Mouse (Mus musculus): ENCODE measurements around the gene Apoe. TPM values are rescaled to one million over a fixed set of nuclear protein-coding genes. Genes with fewer than 3 reads are reported as not detected.

The Apoe gene
- total RNA-seq, 1 experiment = 683 TPM

- Histone ChIP-seq H3K9ac (ENCODE audit: insufficient read depth, low read depth, low read length, poor library complexity, severe bottlenecking) (peak overlapping the region; percentile 36; the same call in 1 of the 2 replicates), H3K36me3 (ENCODE audit: control insufficient read depth, insufficient read depth, low read length, poor library complexity, severe bottlenecking) (peaks cover 41% of the 10 kb centered on the region), H3K27ac (ENCODE audit: insufficient read depth, low read depth, low read length, poor library complexity, severe bottlenecking) (peak overlapping the region; percentile 77; the same call in 1 of the 2 replicates), H3K9me3 (ENCODE audit: control insufficient read depth, insufficient read depth, low read depth, low read length) (no peaks in the 10 kb centered on the region), H3K4me3 (ENCODE audit: insufficient read depth in 1 of 2, low read depth in 1 of 2, low read length in 2 of 2, poor library complexity in 1 of 2, severe bottlenecking in 1 of 2) (no peak overlapping the region), H3K4me1 (ENCODE audit: control insufficient read depth in 2 of 2, insufficient read depth in 2 of 2, low read length in 2 of 2, poor library complexity in 1 of 2) (peaks cover 0 to 30% of the 10 kb centered on the region in 2 experiments; a peak in 2 of 4 replicates)
- DNase-seq (ENCODE audit: low read depth, low spot score) = no peak
- in situ Hi-C loops (cut with MboI; ENCODE audit: low sequenced_read_pairs in 2 of 2, unreplicated experiment in 2 of 2) = no loop called here
- TF ChIP-seq CHD2 (IDR thresholded peaks at IDR 0.05; ENCODE audit: low read depth, low read length) (no peak), HCFC1 (IDR thresholded peaks at IDR 0.05; ENCODE audit: borderline replicate concordance, insufficient read depth, low read length) (no peak), ZNF384 (IDR thresholded peaks at IDR 0.05; ENCODE audit: low read depth, low read length) (no peak), ZC3H11A (IDR thresholded peaks at IDR 0.05; ENCODE audit: borderline replicate concordance, low read depth, low read length) (no peak), MAFK (IDR thresholded peaks at IDR 0.05; ENCODE audit: insufficient read depth, low read depth, low read length) (no peak)
Observed at GRCm38 (mm10) chr7:19699827-19700148, 800 bp upstream of the Apoe start.

- DNase-seq (ENCODE audit: low read depth, low spot score) = no peak
- H3K27ac ChIP-seq (ENCODE audit: insufficient read depth, low read depth, low read length, poor library complexity, severe bottlenecking) = peak overlapping the region; percentile 67
- H3K9me3 ChIP-seq (ENCODE audit: control insufficient read depth, insufficient read depth, low read depth, low read length) = no peaks in the 10 kb centered on the region
- H3K36me3 ChIP-seq (ENCODE audit: control insufficient read depth, insufficient read depth, low read length, poor library complexity, severe bottlenecking) = peaks cover 34% of the 10 kb centered on the region
- H3K9ac ChIP-seq (ENCODE audit: insufficient read depth, low read depth, low read length, poor library complexity, severe bottlenecking) = peak overlapping the region; percentile 88
- in situ Hi-C loops (cut with MboI; ENCODE audit: low sequenced_read_pairs in 2 of 2, unreplicated experiment in 2 of 2) = no loop called here
- TF ChIP-seq CHD2 (IDR thresholded peaks at IDR 0.05; ENCODE audit: low read depth, low read length) = no peak
- TF ChIP-seq ZC3H11A (IDR thresholded peaks at IDR 0.05; ENCODE audit: borderline replicate concordance, low read depth, low read length) = no peak
- no peak for TF ChIP-seq ZNF384 (IDR thresholded peaks at IDR 0.05; ENCODE audit: low read depth, low read length)
- no peak for TF ChIP-seq MAFK (IDR thresholded peaks at IDR 0.05; ENCODE audit: insufficient read depth, low read depth, low read length)
- TF ChIP-seq HCFC1 (IDR thresholded peaks at IDR 0.05; ENCODE audit: borderline replicate concordance, insufficient read depth, low read length) = no peak
- peak overlapping the region; percentile 61 to 79 for H3K4me3 ChIP-seq (ENCODE audit: insufficient read depth in 1 of 2, low read depth in 1 of 2, low read length in 2 of 2, poor library complexity in 1 of 2, severe bottlenecking in 1 of 2)
- peaks cover 0 to 40% of the 10 kb centered on the region in 2 experiments; a peak in 2 of 4 replicates for H3K4me1 ChIP-seq (ENCODE audit: control insufficient read depth in 2 of 2, insufficient read depth in 2 of 2, low read length in 2 of 2, poor library complexity in 1 of 2)
Observed at GRCm38 (mm10) chr7:19697949-19698906, 760 bp downstream of the Apoe start.

GRCm38 (mm10) chr7:19696336-19696873 is 2.6 kb downstream of the Apoe start:
- no peak for DNase-seq (ENCODE audit: low read depth, low spot score)
- in situ Hi-C loops (cut with MboI; ENCODE audit: low sequenced_read_pairs in 2 of 2, unreplicated experiment in 2 of 2) = no loop called here
- no peak for TF ChIP-seq ZNF384 (IDR thresholded peaks at IDR 0.05; ENCODE audit: low read depth, low read length)
- no peak for TF ChIP-seq HCFC1 (IDR thresholded peaks at IDR 0.05; ENCODE audit: borderline replicate concordance, insufficient read depth, low read length)
- TF ChIP-seq ZC3H11A (IDR thresholded peaks at IDR 0.05; ENCODE audit: borderline replicate concordance, low read depth, low read length) = no peak
- no peak for TF ChIP-seq MAFK (IDR thresholded peaks at IDR 0.05; ENCODE audit: insufficient read depth, low read depth, low read length)
- TF ChIP-seq CHD2 (IDR thresholded peaks at IDR 0.05; ENCODE audit: low read depth, low read length) = no peak
- H3K4me1 ChIP-seq (ENCODE audit: control insufficient read depth in 2 of 2, insufficient read depth in 2 of 2, low read length in 2 of 2, poor library complexity in 1 of 2) = peaks cover 2 to 31% of the 10 kb centered on the region in 2 experiments; a peak in 2 of 4 replicates
- no peaks in the 10 kb centered on the region for H3K9me3 ChIP-seq (ENCODE audit: control insufficient read depth, insufficient read depth, low read depth, low read length)
- H3K27ac ChIP-seq (ENCODE audit: insufficient read depth, low read depth, low read length, poor library complexity, severe bottlenecking) = peak overlapping the region; percentile 18; the same call in 1 of the 2 replicates
- H3K36me3 ChIP-seq (ENCODE audit: control insufficient read depth, insufficient read depth, low read length, poor library complexity, severe bottlenecking) = peaks cover 18% of the 10 kb centered on the region
- peak overlapping the region; percentile 81 for H3K9ac ChIP-seq (ENCODE audit: insufficient read depth, low read depth, low read length, poor library complexity, severe bottlenecking)
- peak overlapping the region; percentile 61 to 79 for H3K4me3 ChIP-seq (ENCODE audit: insufficient read depth in 1 of 2, low read depth in 1 of 2, low read length in 2 of 2, poor library complexity in 1 of 2, severe bottlenecking in 1 of 2)

GRCm38 (mm10) chr7:19695881-19696280 is 3.1 kb downstream of the Apoe start:
- in situ Hi-C loops (cut with MboI; ENCODE audit: low sequenced_read_pairs in 2 of 2, unreplicated experiment in 2 of 2) = no loop called here
- peaks cover 2 to 31% of the 10 kb centered on the region in 2 experiments; a peak in 2 of 4 replicates for H3K4me1 ChIP-seq (ENCODE audit: control insufficient read depth in 2 of 2, insufficient read depth in 2 of 2, low read length in 2 of 2, poor library complexity in 1 of 2)
- no peaks in the 10 kb centered on the region for H3K9me3 ChIP-seq (ENCODE audit: control insufficient read depth, insufficient read depth, low read depth, low read length)
- peak overlapping the region in 1 of 2 experiments; percentile 79; a peak in 2 of 4 replicates for H3K4me3 ChIP-seq (ENCODE audit: insufficient read depth in 1 of 2, low read depth in 1 of 2, low read length in 2 of 2, poor library complexity in 1 of 2, severe bottlenecking in 1 of 2)
- TF ChIP-seq HCFC1 (IDR thresholded peaks at IDR 0.05; ENCODE audit: borderline replicate concordance, insufficient read depth, low read length) (no peak), ZNF384 (IDR thresholded peaks at IDR 0.05; ENCODE audit: low read depth, low read length) (no peak), ZC3H11A (IDR thresholded peaks at IDR 0.05; ENCODE audit: borderline replicate concordance, low read depth, low read length) (no peak), CHD2 (IDR thresholded peaks at IDR 0.05; ENCODE audit: low read depth, low read length) (no peak)
- peaks cover 17% of the 10 kb centered on the region for H3K36me3 ChIP-seq (ENCODE audit: control insufficient read depth, insufficient read depth, low read length, poor library complexity, severe bottlenecking)
- no peak for DNase-seq (ENCODE audit: low read depth, low spot score)
- H3K27ac ChIP-seq (ENCODE audit: insufficient read depth, low read depth, low read length, poor library complexity, severe bottlenecking) = no peak overlapping the region
- H3K9ac ChIP-seq (ENCODE audit: insufficient read depth, low read depth, low read length, poor library complexity, severe bottlenecking) = no peak overlapping the region
